Mouse (Mus musculus): ENCODE results near the gene Gm49450. TPM values are rescaled to one million over a fixed set of nuclear protein-coding genes. Genes with fewer than 3 reads are reported as not detected.

Gene Gm49450
- total and polyA plus RNA-seq, 2 experiments from 2014 or later = 78.3 TPM; not detected in 1

DNA sequence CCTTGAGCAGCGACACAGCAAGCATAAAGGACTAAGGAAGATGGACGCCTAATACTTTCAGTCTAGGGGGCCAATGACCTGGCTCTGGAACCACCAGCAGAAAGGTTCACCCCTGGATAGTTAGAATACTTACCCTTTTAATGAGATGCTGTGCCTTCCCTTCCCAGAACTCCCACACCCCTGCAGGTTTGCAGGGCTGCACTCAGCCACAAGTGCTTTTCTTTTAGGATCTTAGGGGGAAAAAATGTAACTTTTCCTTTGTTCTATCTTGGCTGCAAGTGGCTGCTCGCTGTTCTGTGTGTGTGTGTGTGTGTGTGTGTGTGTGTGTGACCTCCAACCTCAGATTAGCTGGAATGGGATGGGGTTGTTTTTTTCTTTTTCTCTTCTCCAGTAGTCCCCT lies 35.4 kb upstream of the Gm49450 start:
- Histone ChIP-seq H3K9me3 (replicated peaks; ENCODE audit: control insufficient read depth, low read length) (no peaks in the 10 kb centered on the region), H3K9ac (replicated peaks; ENCODE audit: low read depth, low read length) (no peak overlapping the region), H3K4me2 (ENCODE audit: low read depth, low read length) (no peak overlapping the region), H3K27ac (ENCODE audit: low read depth) (no peak overlapping the region), H3K4me1 (ENCODE audit: control insufficient read depth, insufficient read depth) (peaks cover 23% of the 10 kb centered on the region), H3K36me3 (replicated peaks; ENCODE audit: control insufficient read depth, insufficient read depth, low read length) (no peaks in the 10 kb centered on the region), H3K4me3 (ENCODE audit: low read depth, low read length) (no peak overlapping the region), H3K27me3 (ENCODE audit: control insufficient read depth, insufficient read depth, low read length) (no peaks in the 10 kb centered on the region)
- 80% methylated on average over 3 of the region's 3 CpGs for WGBS
- DNase-seq (ENCODE audit: low spot score) = no peak
- TF ChIP-seq EP300 (IDR thresholded peaks at IDR 0.05; ENCODE audit: low read depth) (no peak), CTCF (IDR thresholded peaks at IDR 0.05; ENCODE audit: low read depth) (no peak)
- no peak for ATAC-seq (ENCODE audit: insufficient read depth, low read depth)

DNA sequence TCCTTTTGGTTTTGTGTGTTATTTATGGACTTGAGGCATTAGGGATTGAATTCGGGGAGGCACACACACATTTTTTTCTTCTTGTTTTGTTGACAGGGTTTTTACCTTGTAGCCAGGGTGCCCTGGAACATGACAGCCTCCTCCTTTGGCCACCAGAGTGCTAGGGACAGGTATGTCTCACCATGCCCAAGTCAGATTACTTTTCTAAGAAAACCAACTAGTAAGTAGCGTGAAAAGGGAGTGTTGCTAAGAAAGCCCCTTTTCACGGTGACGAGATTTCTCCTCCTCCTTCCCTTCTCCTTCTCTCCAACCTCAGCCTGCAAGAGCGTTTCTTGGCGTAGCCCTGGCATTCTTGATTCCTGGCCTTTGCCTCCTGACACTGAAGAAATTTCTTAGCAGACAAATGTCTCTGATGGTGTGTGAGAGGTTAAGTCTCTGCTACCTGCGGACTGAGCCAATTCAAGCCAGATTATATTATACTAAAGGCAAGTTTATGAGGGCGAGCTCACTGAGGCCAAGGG lies 34.4 kb upstream of the Gm49450 start:
- Histone ChIP-seq H3K9ac (replicated peaks; ENCODE audit: low read depth, low read length) (peak overlapping the region; percentile 1; the same call in 1 of the 2 replicates), H3K27ac (ENCODE audit: low read depth) (peak overlapping the region; percentile 97), H3K4me3 (ENCODE audit: low read depth, low read length) (no peak overlapping the region), H3K4me1 (ENCODE audit: control insufficient read depth, insufficient read depth) (peaks cover 26% of the 10 kb centered on the region), H3K4me2 (ENCODE audit: low read depth, low read length) (no peak overlapping the region), H3K9me3 (replicated peaks; ENCODE audit: control insufficient read depth, low read length) (no peaks in the 10 kb centered on the region), H3K36me3 (replicated peaks; ENCODE audit: control insufficient read depth, insufficient read depth, low read length) (no peaks in the 10 kb centered on the region), H3K27me3 (ENCODE audit: control insufficient read depth, insufficient read depth, low read length) (no peaks in the 10 kb centered on the region)
- ATAC-seq (ENCODE audit: insufficient read depth, low read depth) (no peak), DNase-seq (ENCODE audit: low spot score) (no peak)
- no peak for TF ChIP-seq EP300 (IDR thresholded peaks at IDR 0.05; ENCODE audit: low read depth)
- TF ChIP-seq CTCF (IDR thresholded peaks at IDR 0.05; ENCODE audit: low read depth) = no peak
- WGBS = 56% methylated on average over 8 of the region's 8 CpGs

DNA sequence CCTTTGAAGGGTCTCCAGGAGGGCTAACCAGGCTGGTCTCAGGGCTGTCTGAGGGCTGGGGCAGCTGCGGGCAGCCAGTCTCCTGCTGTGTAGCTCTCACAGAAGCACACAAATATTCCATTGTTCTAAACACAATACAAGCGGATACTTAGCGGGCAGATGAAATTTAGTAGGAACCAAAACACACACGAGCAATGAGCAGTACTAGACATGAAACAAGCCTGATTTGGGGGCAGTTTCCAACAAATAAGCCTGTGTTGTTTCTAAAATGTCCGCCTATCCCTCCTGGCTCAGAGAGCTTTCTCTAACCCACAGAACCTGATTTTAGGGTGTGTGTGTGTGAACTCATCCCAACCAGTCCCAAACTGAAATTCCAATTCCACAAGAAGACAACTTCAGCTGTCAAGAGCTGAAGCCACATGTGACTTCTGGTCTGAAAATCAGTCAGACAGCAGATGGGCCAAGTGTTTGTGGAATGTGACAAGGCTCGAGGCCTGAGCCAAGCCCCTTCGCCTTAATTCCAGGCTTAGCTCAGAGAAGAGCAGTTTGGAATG lies 33.8 kb upstream of the Gm49450 start:
- DNase-seq (ENCODE audit: low spot score) = peak; percentile 70

DNA sequence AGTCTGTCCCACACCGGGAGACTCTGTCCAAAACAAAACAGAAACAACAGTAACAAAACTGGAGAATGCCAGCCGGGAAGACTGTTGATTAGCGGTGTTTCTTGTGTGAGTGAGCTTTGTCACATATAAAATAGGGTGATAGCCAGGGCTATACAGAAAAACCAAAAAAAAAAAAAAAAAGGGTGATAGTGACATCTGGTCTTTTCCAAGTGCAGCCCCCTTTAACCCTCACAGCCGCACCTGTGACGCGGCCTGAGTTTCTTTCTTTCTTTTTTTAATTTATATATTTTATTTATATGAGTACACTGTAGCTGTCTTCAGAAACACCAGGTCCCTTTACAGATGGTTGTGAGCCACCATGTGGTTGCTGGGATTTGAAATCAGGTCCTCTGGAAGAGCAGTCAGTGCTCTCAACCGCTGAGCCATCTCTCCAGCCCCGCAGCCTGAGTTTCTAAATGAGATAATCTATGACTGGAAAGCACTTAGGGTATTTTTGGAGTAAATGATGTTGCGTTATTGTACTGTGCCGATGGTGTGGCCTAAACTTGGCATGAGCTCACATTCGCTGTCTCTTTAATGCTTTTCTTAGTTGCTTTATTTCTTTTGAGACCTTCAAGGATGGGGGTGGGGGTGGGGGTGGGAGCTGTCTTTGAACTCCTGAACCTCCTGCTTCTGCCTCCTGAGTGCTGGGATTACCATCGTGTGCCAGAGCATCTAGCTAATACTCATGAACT lies 32.8 kb upstream of the Gm49450 start:
- no peaks in the 10 kb centered on the region for H3K36me3 ChIP-seq (replicated peaks; ENCODE audit: control insufficient read depth, insufficient read depth, low read length)
- H3K4me2 ChIP-seq (ENCODE audit: low read depth, low read length) = peak overlapping the region; percentile 66
- DNase-seq (ENCODE audit: low spot score) (peak; percentile 34), ATAC-seq (ENCODE audit: insufficient read depth, low read depth) (no peak; the same call in 1 of the 2 replicates)
- peaks cover 24% of the 10 kb centered on the region for H3K4me1 ChIP-seq (ENCODE audit: control insufficient read depth, insufficient read depth)
- TF ChIP-seq EP300 (IDR thresholded peaks at IDR 0.05; ENCODE audit: low read depth) (no peak), CTCF (IDR thresholded peaks at IDR 0.05; ENCODE audit: low read depth) (no peak)
- WGBS = 21% methylated on average over 12 of the region's 12 CpGs
- H3K27me3 ChIP-seq (ENCODE audit: control insufficient read depth, insufficient read depth, low read length) = no peaks in the 10 kb centered on the region
- peak overlapping the region; percentile 53 for H3K4me3 ChIP-seq (ENCODE audit: low read depth, low read length)
- peak overlapping the region; percentile 97 for H3K27ac ChIP-seq (ENCODE audit: low read depth)
- peak overlapping the region; percentile 72 for H3K9ac ChIP-seq (replicated peaks; ENCODE audit: low read depth, low read length)
- H3K9me3 ChIP-seq (replicated peaks; ENCODE audit: control insufficient read depth, low read length) = no peaks in the 10 kb centered on the region

More for the DNA sequence above, 33.8 kb upstream of the Gm49450 start:
- Histone ChIP-seq H3K27me3 (ENCODE audit: control insufficient read depth, insufficient read depth, low read length) (no peaks in the 10 kb centered on the region), H3K36me3 (replicated peaks; ENCODE audit: control insufficient read depth, insufficient read depth, low read length) (no peaks in the 10 kb centered on the region), H3K4me3 (ENCODE audit: low read depth, low read length) (no peak overlapping the region), H3K9ac (replicated peaks; ENCODE audit: low read depth, low read length) (no peak overlapping the region), H3K4me2 (ENCODE audit: low read depth, low read length) (no peak overlapping the region; the same call in 1 of the 2 replicates), H3K4me1 (ENCODE audit: control insufficient read depth, insufficient read depth) (peaks cover 26% of the 10 kb centered on the region), H3K27ac (ENCODE audit: low read depth) (peak overlapping the region; percentile 97), H3K9me3 (replicated peaks; ENCODE audit: control insufficient read depth, low read length) (no peaks in the 10 kb centered on the region)
- TF ChIP-seq CTCF (IDR thresholded peaks at IDR 0.05; ENCODE audit: low read depth) = no peak
- no peak for TF ChIP-seq EP300 (IDR thresholded peaks at IDR 0.05; ENCODE audit: low read depth)
- 20% methylated on average over 7 of the region's 7 CpGs for WGBS
- peak; percentile 21; the same call in 1 of the 2 replicates for ATAC-seq (ENCODE audit: insufficient read depth, low read depth)

DNA sequence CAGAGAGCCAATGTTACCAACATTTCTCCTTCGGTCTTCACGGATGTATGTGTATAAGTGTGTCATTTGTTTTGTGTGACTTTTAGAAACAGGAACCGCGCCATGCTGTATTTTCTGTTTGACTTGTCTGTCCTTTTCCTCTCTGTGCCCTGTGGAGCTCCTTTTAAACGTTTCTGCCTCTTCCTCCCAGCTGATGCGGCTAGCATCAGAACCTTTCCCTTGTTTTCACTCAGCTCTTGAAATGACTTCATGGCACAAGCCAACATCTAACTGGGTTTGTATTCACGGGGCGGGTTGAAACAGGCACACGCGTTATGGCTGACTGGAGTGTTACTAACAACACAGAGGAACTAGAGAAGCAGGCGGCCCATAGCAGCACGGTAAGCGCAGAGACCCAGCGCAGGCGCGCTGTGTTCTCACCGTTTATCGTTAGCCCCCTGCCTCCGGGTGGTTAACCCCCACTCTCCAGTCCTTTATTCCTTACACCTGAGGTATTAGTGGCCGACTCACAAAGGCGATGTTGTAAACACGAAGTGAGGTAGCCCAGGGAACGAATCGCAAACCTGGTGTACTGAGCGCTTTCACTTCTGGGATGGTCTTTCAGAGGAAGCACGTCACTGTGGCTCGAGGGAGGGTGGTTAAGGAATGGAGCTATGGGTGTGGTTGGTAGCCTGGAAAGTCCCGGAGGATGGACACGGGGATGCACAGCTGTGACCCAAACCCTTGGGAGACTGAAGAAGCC lies 32.1 kb upstream of the Gm49450 start:
- ATAC-seq (ENCODE audit: insufficient read depth, low read depth) (peak; percentile 90), DNase-seq (ENCODE audit: low spot score) (peak; percentile 94)
- Histone ChIP-seq H3K4me1 (ENCODE audit: control insufficient read depth, insufficient read depth) (peaks cover 19% of the 10 kb centered on the region), H3K27ac (ENCODE audit: low read depth) (peak overlapping the region; percentile 97), H3K4me3 (ENCODE audit: low read depth, low read length) (peak overlapping the region; percentile 53), H3K9me3 (replicated peaks; ENCODE audit: control insufficient read depth, low read length) (no peaks in the 10 kb centered on the region), H3K27me3 (ENCODE audit: control insufficient read depth, insufficient read depth, low read length) (no peaks in the 10 kb centered on the region), H3K36me3 (replicated peaks; ENCODE audit: control insufficient read depth, insufficient read depth, low read length) (no peaks in the 10 kb centered on the region), H3K9ac (replicated peaks; ENCODE audit: low read depth, low read length) (peak overlapping the region; percentile 72), H3K4me2 (ENCODE audit: low read depth, low read length) (peak overlapping the region; percentile 66)
- TF ChIP-seq EP300 (IDR thresholded peaks at IDR 0.05; ENCODE audit: low read depth) (0 out of 2 replicates have a peak, but pooled peaks have one; percentile 69), CTCF (IDR thresholded peaks at IDR 0.05; ENCODE audit: low read depth) (no peak)
- whole genome bisulfite sequencing = 2% methylated on average over 29 of the region's 29 CpGs

Data from heart, postnatal 0 days (tissue).